Mouse (Mus musculus): ENCODE data around the gene Yod1.

The Yod1 gene

GRCm38 (mm10) chr1:130731741-130732337 is 14.7 kb downstream of the Yod1 start, which contains the start of gene AA986860:
Gene AA986860, plus strand, starts transcription at chr1:130731976.
- in situ Hi-C loops (cut with MboI; ENCODE audit: unreplicated experiment in 2 of 2) = no loop called here

DNA sequence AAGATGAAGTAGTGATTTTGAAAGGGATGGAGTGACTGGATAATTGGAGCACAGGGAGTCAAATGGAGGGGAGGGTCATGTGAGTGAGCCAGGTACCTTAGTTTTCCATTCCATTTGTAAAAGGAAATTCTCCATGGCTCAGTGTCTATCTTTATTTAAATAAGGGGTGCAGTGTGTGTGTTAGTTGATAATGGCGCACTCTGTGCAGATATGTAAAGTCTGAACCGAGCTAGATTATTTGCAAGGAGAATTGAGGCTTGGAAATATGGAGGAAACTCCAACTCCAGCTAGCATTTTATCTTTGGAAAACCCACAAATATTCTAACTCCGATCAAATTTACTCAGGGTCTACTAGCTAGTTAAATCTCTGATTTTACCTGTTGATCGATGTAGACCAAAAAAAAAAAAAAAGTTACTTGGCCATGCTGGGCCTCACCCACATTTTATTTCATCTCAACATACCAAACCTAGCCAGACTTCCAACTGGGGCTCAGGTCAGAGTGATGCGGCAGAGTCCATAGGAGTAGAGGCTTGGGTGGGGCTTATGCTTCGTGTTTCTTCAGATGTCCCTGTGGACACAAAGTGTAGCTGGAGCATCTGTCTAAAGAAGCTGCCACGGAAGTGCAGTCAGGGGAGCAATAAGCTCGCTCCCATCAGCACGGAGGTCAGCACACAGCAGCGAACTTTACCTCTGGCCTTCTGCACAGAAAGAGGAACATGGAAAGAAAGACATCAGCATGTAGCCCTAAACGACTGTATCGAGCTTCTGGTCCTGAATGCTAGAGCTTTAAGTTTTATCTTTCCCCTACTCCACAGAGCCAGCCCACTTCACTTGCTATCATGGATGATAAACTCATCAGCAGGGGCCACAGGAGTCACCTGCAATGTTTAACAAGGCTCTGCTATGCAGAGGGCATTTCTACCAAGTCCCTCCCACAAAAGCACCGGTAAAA is 15.9 kb downstream of the Yod1 start:
- in situ Hi-C loops (cut with MboI; ENCODE audit: unreplicated experiment in 2 of 2) = no loop called here

DNA sequence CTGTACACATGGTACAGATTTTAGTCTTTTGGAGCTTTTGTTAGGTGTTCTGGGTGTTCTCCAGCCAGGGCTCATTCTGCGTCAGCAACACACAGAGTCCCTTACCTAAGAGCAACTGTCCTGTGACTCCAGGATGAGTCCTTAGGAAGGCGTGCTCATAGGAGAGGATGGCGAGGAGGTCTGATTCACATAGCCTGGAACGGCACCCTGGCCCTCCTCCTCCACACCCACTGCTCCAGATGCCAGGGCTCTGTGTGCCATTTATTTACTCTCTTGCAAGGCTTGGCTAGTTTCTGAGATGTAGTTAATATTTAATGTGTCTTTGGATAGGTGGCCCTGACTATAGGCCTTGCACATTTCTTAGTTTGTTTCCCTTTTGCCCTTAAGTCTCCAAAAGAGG is 16.5 kb downstream of the Yod1 start:
- in situ Hi-C loops (cut with MboI; ENCODE audit: unreplicated experiment in 2 of 2) = no loop called here

- in situ Hi-C loops (cut with MboI; ENCODE audit: unreplicated experiment in 2 of 2) = no loop called here
Observed at GRCm38 (mm10) chr1:130734452-130734851, 17.3 kb downstream of the Yod1 start.

DNA sequence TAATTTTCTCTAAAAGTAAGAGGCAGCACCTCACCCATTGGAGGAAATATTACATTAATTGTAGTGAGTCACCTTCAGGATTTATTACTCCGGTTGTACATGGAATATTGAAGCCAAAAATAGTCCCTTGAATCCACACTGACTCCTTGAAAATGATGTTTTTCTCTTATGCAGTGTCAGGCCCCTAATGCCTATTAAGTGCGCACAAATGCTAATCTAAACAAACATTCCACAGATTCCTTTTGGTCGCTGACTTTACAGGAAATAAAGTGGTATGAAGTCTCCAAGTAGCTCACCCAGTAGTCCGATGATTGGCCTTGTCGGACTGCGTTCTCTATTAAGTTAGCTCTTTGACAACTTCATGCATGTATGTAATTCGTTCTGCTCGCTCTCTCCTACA is 17.7 kb downstream of the Yod1 start:
- in situ Hi-C loops (cut with MboI; ENCODE audit: unreplicated experiment in 2 of 2) = no loop called here

DNA sequence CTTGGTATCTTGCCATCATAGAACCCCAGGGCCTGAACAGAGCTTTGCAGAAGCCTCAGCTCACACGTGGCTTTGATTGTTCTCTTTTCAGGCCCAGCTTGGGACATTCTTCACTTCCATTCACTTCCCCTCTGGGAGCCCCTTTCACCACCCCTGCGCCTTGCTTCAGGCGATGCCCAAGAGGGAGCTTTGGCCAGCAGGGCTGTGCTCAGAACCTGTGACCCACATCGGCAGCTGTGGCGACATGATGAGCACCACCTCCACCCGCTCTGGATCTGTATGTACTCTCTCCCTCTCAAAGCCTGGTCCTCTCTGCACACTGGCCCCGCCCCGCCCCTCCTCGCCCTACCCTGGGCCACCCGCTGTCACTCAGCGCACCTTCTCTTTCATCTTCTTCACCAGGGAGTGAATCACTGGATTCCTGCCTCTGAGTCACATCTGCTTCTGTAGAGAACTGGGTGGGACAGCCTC is 20.3 kb downstream of the Yod1 start:
- in situ Hi-C loops (cut with MboI; ENCODE audit: unreplicated experiment in 2 of 2) = no loop called here

DNA sequence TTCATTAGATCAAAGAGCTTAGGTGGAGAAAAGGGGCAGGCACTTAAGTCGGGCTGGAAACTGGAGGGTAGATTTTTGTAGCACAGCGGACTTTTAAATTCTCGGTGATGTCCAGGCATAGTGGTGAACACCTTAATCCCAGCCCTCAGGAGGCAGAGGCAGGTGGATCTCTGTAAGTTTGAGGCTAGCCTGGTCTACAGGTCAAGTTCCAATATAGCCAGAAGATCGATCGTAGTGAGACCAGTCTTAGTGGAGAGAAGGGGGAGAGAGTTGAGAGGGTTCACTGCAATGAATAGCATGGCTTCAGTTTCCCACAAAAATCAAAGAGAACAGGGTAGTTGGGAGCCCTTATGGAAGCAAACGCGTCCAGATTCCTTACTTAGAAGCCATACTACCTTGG is 20.8 kb downstream of the Yod1 start:
- in situ Hi-C loops (cut with MboI; ENCODE audit: unreplicated experiment in 2 of 2) = no loop called here

DNA sequence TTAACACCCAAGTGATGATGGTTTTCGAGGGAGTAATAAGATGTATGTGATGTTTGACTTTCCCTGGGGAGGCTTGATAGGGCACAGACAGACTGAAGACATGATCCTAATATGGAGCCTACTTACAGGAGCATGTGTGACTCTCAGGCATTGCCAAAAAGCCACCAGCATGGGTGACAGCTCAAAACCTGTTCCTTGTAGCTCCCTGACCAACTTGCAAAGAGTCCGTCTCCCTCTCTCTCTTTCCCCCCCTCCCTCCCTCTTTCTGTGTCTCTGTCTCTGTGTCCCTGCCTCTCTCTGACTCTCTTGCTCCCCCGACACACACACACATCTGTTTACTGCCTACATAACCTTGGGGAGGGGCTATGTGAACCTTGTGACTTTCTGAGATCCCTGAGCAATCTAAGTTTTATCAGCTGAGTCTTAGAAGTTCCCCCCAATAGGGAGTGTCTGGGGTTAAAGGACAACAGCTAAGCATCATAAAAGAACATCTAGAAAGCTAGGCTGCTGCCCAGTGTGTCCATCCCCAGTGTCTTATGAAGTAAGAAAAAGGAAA is 21.5 kb downstream of the Yod1 start:
- in situ Hi-C loops (cut with MboI; ENCODE audit: unreplicated experiment in 2 of 2) = no loop called here

DNA sequence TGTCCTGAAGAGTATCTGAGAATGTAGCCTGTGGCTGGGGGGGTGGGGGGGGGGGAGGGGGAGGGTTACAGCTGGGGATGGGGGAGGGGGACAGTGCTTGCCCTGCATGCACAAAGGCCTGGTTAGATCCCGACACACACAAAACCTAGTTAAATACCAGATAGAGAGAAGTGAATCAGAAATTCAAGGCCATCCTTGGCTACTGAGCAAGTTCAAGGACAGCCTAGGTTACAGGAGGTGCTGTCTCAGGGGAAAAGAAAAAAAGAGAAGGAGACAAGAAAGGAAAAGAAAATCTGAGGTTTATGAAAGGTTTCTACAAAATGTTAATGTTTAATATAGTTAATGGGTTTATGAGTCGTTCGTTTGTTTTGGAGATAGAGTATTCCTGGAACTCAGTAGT is 22.5 kb downstream of the Yod1 start:
- in situ Hi-C loops (cut with MboI; ENCODE audit: unreplicated experiment in 2 of 2) = no loop called here

GRCm38 (mm10) chr1:130740227-130740648 is 23.1 kb downstream of the Yod1 start:
- in situ Hi-C loops (cut with MboI; ENCODE audit: unreplicated experiment in 2 of 2) = no loop called here

GRCm38 (mm10) chr1:130740781-130741720 is 23.9 kb downstream of the Yod1 start:
- in situ Hi-C loops (cut with MboI; ENCODE audit: unreplicated experiment in 2 of 2) = no loop called here

- in situ Hi-C loops (cut with MboI; ENCODE audit: unreplicated experiment in 2 of 2) = no loop called here
Observed at GRCm38 (mm10) chr1:130742201-130742600, 25.1 kb downstream of the Yod1 start.

DNA sequence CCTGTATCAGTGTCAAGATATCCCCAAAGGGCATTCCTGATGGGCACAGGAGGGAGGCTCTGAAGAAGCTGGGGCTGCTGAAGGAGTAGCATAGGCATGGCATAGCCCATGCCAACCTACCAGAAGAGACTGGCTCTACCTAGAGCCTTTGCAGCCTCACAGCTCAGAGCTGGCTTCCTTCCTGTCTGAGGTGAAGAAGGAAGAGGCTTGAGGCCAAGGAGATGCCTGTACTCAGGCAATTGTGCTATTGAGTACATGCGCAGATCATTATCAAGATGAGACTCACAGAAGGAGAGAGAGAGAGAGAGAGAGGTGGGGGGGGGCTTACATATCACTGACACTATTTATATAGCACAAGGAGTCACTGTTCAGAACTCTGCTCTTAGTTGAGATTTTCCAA is 26.6 kb downstream of the Yod1 start:
- in situ Hi-C loops (cut with MboI; ENCODE audit: unreplicated experiment in 2 of 2) = no loop called here

GRCm38 (mm10) chr1:130744217-130744616 is 27.1 kb downstream of the Yod1 start:
- in situ Hi-C loops (cut with MboI; ENCODE audit: unreplicated experiment in 2 of 2) = no loop called here

GRCm38 (mm10) chr1:130744961-130745360 is 27.8 kb downstream of the Yod1 start:
- in situ Hi-C loops (cut with MboI; ENCODE audit: unreplicated experiment in 2 of 2) = no loop called here

DNA sequence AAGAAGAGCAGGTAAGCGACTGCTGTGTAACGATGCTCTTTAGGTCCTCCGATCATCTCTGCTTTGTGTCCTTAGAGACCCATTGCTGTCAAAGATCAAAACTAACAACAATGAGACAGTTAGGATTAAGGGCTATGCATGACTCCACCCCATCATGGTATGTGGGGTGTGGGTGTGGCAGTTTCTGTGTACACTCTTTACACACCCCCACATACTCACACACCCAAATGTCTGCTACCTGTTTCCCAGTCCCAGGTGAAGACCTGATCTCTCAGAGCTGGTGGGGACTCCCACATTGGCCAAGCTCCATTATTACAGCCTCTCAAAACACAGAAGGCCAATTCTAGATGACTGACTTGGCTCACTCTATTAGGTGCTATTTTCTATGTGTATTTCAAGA is 28.5 kb downstream of the Yod1 start:
- in situ Hi-C loops (cut with MboI; ENCODE audit: unreplicated experiment in 2 of 2) = no loop called here

GRCm38 (mm10) chr1:130746819-130747218 is 29.7 kb downstream of the Yod1 start:
- in situ Hi-C loops (cut with MboI; ENCODE audit: unreplicated experiment in 2 of 2) = no loop called here

DNA sequence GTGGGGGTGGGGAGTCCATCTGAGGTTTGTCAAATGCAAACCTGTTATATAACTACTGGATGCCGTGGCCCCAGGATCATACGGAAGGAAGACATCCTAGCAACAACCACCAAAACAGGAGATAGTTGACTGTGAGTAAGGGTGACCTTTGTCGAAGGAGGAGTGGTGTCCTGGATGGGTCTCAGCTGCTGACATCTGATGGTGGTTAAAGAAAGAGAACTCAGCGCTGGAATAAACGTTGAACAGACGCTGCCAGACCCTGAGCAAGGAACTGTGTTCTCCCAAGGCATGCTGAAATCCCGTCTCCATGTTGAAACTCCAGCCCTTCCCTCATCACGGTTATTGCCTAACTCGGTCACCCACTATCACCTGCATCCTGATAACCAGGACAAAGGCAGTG is 42.6 kb downstream of the Yod1 start:
- in situ Hi-C loops (cut with MboI; ENCODE audit: unreplicated experiment in 2 of 2) = no loop called here

DNA sequence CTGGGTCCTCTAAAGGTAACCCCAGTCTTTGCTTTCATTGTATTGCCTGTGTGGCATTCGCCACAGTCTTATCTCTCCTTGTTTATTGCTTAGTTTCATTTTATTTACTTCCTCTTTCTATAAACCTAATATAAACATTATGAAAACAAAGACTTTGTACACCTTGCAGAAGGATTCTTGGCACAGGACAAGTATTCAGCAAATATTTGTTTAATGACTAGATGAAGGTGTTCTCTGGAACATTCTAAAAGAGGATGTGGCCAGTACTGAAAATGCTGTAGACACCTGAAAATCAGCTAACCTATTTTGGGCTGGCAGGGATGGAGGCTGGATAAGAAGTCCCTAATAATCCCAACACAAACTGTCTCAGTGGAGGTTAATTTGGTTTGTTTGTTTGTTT is 44.5 kb downstream of the Yod1 start:
- in situ Hi-C loops (cut with MboI; ENCODE audit: unreplicated experiment in 2 of 2) = no loop called here

- in situ Hi-C loops (cut with MboI; ENCODE audit: unreplicated experiment in 2 of 2) = no loop called here
Observed at GRCm38 (mm10) chr1:130762045-130762760, 45.1 kb downstream of the Yod1 start.
